Mouse (Mus musculus): ENCODE results near the gene Neu3. TPM values are rescaled to one million over a fixed set of nuclear protein-coding genes. Genes with fewer than 3 reads are reported as not detected.
"Not testable (repeated sequence)": the region's sequence is repeated elsewhere in the genome, so short reads cannot be mapped to it uniquely, and the experiment has no call there.

Gene Neu3
- polyA plus RNA-seq, 1 experiment from 2014 or later = 5.0 TPM

DNA sequence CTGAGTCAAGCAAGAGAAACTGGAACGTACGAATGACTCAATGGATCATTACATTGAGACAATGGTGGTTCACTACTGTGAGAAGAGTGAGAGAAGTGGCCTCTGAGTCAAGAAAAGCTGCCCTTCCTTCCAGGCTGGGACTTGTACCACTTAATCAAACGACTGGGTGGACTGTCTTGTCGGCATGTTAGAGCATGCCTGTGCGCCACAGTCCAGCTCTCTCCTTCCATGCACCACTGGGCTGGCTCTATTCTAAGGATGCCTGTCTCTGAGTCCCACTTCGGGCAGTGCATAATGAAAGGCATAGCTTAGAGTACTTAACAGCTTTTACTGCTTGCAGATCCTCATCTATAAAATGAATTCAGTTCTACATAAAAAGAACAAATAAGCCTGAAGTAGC is 2.1 kb downstream of the Neu3 start:
- no peak overlapping the region for H3K9ac ChIP-seq
- 0 out of 2 replicates have a peak overlapping the region, but pooled peaks have one; percentile 27 for H3K27ac ChIP-seq
- no peak for ATAC-seq (ENCODE audit: insufficient number of reproducible peaks, low FRiP score, low TSS enrichment, low read depth)
- H3K4me1 ChIP-seq = 0 out of 2 replicates have a peak, but pooled peaks cover 4% of the 10 kb centered on the region
- H3K4me2 ChIP-seq = no peak overlapping the region
- 55% methylated on average over 6 of the region's 6 CpGs for WGBS
- no peaks in the 10 kb centered on the region for H3K9me3 ChIP-seq
- no peak overlapping the region for H3K4me3 ChIP-seq
- no peaks in the 10 kb centered on the region for H3K36me3 ChIP-seq
- H3K27me3 ChIP-seq = no peaks in the 10 kb centered on the region

DNA sequence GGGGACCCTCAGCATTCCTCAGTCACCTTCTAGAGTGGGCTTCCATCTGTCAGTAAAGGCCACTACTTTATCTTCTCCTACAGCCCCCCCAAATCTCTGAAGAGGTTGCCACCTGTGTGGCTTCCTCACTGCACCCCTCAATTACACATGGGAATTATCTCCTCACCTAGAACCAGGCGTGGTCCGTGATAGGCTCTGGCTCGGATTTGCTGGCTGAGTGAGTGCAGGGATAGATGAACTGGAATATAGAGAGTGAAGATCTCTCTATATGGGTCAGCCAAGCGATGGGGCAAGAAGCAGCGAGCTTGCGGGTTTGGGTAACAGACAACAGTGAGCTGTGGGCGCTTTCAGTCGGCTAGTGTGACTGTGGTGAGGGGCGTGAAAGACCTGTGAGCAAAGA is 2.7 kb downstream of the Neu3 start:
- 0 out of 2 replicates have a peak overlapping the region, but pooled peaks have one; percentile 27 for H3K27ac ChIP-seq
- WGBS = 82% methylated on average over 9 of the region's 9 CpGs
- no peaks in the 10 kb centered on the region for H3K9me3 ChIP-seq
- no peak for ATAC-seq (ENCODE audit: insufficient number of reproducible peaks, low FRiP score, low TSS enrichment, low read depth)
- H3K4me3 ChIP-seq = no peak overlapping the region
- H3K4me2 ChIP-seq = 0 out of 2 replicates have a peak overlapping the region, but pooled peaks have one; percentile 10
- no peaks in the 10 kb centered on the region for H3K27me3 ChIP-seq
- H3K9ac ChIP-seq = no peak overlapping the region
- no peaks in the 10 kb centered on the region for H3K36me3 ChIP-seq
- H3K4me1 ChIP-seq = 0 out of 2 replicates have a peak, but pooled peaks cover 4% of the 10 kb centered on the region

DNA sequence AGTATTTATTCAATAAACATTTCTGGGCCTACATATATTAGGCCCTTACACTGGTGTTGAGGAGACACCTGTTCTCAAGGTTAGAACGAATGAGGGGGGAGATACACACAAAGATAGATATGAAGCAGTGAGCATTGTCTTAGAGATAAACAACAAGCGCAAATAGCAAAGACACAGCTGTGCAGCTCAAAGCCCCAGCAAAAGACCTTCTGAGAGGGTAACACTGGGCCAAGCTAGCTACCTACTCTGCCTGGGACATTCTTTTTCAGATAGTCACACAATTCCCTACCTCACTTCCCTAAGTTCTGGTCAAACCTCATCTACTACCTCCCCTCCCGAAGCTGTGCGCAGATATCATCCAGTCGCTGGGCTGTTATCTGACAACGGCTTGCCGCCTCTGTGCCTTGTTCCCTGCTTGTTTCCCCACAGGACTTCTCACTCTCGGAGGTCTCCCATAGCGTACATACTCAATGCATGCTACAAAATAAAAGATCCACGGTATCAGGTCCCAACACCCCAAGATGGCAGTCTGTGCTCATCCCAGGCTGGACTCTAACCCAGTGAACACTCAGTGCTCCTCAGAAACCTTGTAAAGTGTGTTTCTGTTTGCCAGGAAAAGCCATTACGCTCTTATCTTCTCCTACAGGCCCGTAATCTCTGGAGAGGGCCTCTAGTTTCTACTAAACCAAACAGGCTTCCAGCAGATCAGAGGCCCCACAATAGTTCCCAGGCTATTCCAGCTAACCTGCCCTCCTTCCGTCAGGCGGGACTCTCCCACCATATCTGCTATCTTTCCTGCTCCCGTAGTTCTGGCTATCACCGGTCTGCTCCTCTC is 3.4 kb downstream of the Neu3 start:
- no peak overlapping the region for H3K4me2 ChIP-seq
- ATAC-seq (ENCODE audit: insufficient number of reproducible peaks, low FRiP score, low TSS enrichment, low read depth) = no peak
- H3K9ac ChIP-seq = no peak overlapping the region
- no peaks in the 10 kb centered on the region for H3K36me3 ChIP-seq
- H3K9me3 ChIP-seq = no peaks in the 10 kb centered on the region
- 82% methylated on average over 16 of the region's 16 CpGs for WGBS
- H3K27me3 ChIP-seq = no peaks in the 10 kb centered on the region
- 0 out of 2 replicates have a peak overlapping the region, but pooled peaks have one; percentile 11 for H3K27ac ChIP-seq
- H3K4me3 ChIP-seq = no peak overlapping the region
- H3K4me1 ChIP-seq = 0 out of 2 replicates have a peak, but pooled peaks cover 4% of the 10 kb centered on the region

DNA sequence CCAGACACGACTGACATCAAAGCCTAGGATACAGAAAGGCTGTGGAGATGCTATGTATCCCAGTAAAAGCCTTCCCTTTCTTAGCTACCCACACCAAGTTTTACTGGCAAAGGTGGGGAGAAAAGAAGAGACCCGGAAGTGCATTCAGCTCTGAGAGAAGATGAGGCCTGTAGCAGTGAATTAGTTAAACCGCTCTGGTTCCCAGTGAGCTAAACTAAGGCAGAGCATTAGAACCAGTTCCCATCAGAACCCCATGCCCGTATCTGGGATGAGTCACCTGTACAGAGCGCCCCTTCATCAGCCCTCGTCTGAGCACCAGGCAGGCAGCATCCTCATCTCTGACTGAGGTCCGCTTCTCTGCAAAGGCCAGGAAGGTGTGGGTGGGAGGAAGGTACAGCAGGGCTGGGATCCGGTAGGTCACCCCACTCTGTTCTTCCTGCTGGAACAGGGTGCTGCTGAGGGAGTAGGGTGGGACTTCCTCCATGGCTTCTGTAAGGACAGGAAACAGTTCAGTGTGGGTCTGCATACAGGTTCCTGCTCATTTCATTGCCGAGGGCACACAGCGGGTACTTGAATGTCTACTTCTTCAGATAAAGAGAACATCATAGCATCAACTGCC is 5.1 kb downstream of the Neu3 start:
- 88% methylated on average over 10 of the region's 10 CpGs for WGBS
- Histone ChIP-seq H3K27me3 (no peaks in the 10 kb centered on the region), H3K4me3 (no peak overlapping the region), H3K4me1 (0 out of 2 replicates have a peak, but pooled peaks cover 4% of the 10 kb centered on the region), H3K9ac (no peak overlapping the region), H3K4me2 (no peak overlapping the region), H3K9me3 (no peaks in the 10 kb centered on the region), H3K36me3 (no peaks in the 10 kb centered on the region), H3K27ac (no peak overlapping the region)
- no peak for ATAC-seq (ENCODE audit: insufficient number of reproducible peaks, low FRiP score, low TSS enrichment, low read depth)

DNA sequence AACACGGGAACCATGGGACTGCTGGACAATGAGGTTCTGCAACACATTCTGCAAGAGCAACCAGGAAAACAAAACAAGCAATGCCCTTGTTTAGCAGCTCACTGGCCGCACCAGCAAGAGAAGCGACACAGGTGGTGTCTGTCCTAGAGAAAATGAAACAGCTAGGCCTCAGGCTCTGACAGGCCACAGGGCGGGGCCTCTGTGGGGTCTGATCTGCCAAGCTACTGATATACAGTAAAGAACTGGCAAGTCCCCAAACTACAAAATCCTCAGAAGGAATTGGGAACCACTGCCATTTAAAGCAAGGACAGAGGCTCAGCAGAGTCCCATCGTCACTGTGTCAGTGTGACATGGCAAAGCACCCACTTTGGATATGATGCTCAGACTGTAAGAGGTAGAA is 5.8 kb downstream of the Neu3 start:
- no peaks in the 10 kb centered on the region for H3K36me3 ChIP-seq
- H3K27me3 ChIP-seq = no peaks in the 10 kb centered on the region
- no peak overlapping the region for H3K4me3 ChIP-seq
- H3K9ac ChIP-seq = no peak overlapping the region
- no peak for ATAC-seq (ENCODE audit: insufficient number of reproducible peaks, low FRiP score, low TSS enrichment, low read depth)
- H3K4me2 ChIP-seq = no peak overlapping the region
- H3K27ac ChIP-seq = no peak overlapping the region
- no peaks in the 10 kb centered on the region for H3K9me3 ChIP-seq
- WGBS = 79% methylated on average over 5 of the region's 5 CpGs
- H3K4me1 ChIP-seq = no peaks in the 10 kb centered on the region

DNA sequence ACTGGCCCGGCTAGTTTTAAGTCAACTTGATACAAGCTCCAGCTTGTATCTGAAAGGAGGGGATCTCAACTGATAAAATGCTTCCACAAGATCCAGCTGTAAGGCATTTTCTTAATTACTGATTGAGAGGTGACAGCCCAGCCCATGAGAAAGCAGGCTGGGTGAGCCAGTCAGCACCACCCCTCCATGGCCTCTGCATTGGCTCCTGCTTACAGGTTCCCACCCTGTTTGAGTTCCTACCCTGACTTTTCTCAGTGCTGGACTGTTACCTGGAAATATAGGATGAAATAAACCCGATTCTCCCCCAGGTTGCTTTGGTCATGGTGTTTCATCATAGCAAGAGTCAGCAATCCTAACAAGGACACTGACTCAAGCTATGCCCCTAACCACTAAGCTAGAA is 6.3 kb downstream of the Neu3 start:
- Histone ChIP-seq H3K27me3 (no peaks in the 10 kb centered on the region), H3K4me3 (no peak overlapping the region), H3K4me1 (no peaks in the 10 kb centered on the region), H3K36me3 (no peaks in the 10 kb centered on the region), H3K27ac (no peak overlapping the region), H3K4me2 (no peak overlapping the region), H3K9me3 (no peaks in the 10 kb centered on the region), H3K9ac (no peak overlapping the region)
- ATAC-seq (ENCODE audit: insufficient number of reproducible peaks, low FRiP score, low TSS enrichment, low read depth) = no peak
- WGBS = 68% methylated on average over 2 of the region's 2 CpGs

DNA sequence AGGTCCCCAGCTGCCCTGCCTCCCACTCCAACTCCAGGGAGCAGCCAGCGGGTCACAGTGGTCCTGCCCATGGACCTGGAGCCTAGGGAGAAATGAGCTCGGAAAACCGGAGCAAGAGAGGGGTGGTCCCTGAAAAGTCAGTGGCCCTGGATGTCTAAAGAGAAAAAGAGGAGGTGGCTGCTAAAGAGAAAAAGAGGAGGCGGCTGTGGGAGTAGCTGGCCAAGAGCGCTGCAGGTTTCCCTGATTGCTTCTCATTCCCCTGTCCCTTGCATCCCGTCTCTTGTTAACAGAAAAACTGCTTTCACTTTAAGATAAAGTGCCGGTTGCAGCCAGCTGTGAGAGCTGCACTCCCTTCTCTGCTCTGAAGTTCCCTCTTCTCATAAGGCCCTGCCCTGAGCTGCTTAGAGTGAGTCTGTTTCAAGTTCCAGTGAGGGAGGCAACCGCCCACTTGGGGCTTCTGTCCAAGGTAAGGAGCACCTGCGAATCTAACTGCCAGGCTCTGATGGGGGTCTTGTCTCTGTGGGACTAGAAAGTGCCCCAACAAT is 10.0 kb downstream of the Neu3 start:
- not testable (repeated sequence) for H3K4me2 ChIP-seq; H3K4me3 ChIP-seq; H3K27me3 ChIP-seq; ATAC-seq (ENCODE audit: insufficient number of reproducible peaks, low FRiP score, low TSS enrichment, low read depth); H3K4me1 ChIP-seq; H3K9me3 ChIP-seq; H3K27ac ChIP-seq; H3K9ac ChIP-seq; H3K36me3 ChIP-seq
- WGBS = 32% methylated on average over 9 of the region's 9 CpGs

DNA sequence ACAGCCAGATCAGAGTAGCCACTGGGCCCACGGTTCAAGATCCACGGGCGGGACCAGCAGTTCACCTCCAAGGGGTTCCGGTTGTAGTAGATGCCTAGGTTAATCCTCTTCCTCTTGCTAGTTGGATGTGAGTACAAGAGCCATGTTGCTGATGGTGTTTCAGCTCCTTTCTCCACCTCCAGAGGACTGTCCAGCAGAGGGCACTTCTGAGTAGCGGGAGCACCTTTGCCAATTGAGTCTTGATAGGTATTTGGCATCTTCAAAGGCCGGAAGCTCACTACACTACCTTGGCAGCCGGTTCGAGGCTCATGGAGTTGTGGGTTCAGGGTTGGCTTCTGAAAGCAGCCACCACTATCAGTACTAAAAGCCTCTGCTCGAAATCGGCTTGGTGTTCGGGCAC is 14.8 kb downstream of the Neu3 start:
- no peak for ATAC-seq (ENCODE audit: insufficient number of reproducible peaks, low FRiP score, low TSS enrichment, low read depth)
- no peak overlapping the region for H3K9ac ChIP-seq
- no peak overlapping the region for H3K27ac ChIP-seq
- H3K9me3 ChIP-seq = no peaks in the 10 kb centered on the region
- peaks cover 6% of the 10 kb centered on the region; the same call in 1 of the 2 replicates for H3K36me3 ChIP-seq
- 89% methylated on average over 11 of the region's 11 CpGs for WGBS
- H3K4me3 ChIP-seq = no peak overlapping the region
- no peaks in the 10 kb centered on the region for H3K27me3 ChIP-seq
- H3K4me2 ChIP-seq = no peak overlapping the region
- no peaks in the 10 kb centered on the region for H3K4me1 ChIP-seq

DNA sequence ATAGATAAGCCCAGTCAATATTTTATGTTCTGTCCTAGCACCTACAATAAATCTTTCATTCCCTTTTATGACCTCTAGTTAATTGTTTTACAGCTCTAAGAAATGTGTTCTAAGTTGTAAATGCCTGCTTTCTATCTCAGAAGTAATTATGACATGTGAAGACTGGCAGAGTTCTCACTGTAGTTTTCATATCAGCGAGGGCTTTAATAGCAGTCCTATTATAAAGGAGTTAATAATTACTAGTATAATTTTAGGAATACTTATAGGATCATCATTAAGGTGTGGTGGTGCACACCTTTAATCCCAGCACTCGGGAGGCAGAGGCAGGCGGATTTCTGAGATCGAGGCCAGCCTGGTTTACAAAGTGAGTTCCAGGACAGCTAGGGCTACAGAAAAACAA is 16.6 kb downstream of the Neu3 start:
- no peak overlapping the region for H3K9ac ChIP-seq
- no peak for ATAC-seq (ENCODE audit: insufficient number of reproducible peaks, low FRiP score, low TSS enrichment, low read depth)
- no peak overlapping the region for H3K4me2 ChIP-seq
- no peak overlapping the region for H3K27ac ChIP-seq
- peaks cover 6% of the 10 kb centered on the region; the same call in 1 of the 2 replicates for H3K36me3 ChIP-seq
- H3K27me3 ChIP-seq = no peaks in the 10 kb centered on the region
- 78% methylated on average over 4 of the region's 4 CpGs for WGBS
- H3K9me3 ChIP-seq = no peaks in the 10 kb centered on the region
- H3K4me1 ChIP-seq = no peaks in the 10 kb centered on the region
- H3K4me3 ChIP-seq = no peak overlapping the region

DNA sequence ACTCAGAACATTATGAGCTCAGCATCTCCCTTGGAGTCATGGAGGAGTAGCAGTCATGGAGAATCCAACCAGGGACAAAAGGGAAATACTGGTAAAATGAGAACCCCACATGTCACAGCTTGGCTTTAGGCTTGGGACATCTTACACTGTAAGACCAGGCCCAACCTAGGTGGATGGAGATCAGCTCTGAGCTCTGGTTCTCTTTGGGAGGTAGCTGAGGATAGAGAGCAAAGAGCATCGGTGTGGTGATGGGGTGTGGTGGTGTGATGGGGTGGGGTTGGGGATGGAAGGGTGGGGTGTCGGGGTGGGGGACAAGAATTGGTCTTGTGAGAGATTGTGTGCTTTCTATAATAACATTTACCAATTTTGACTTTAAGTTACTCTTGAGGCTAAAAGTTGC is 17.4 kb downstream of the Neu3 start:
- no peaks in the 10 kb centered on the region for H3K27me3 ChIP-seq
- peaks cover 6% of the 10 kb centered on the region; the same call in 1 of the 2 replicates for H3K36me3 ChIP-seq
- WGBS = 95% methylated on average over 2 of the region's 2 CpGs
- no peak overlapping the region for H3K9ac ChIP-seq
- H3K9me3 ChIP-seq = no peaks in the 10 kb centered on the region
- ATAC-seq (ENCODE audit: insufficient number of reproducible peaks, low FRiP score, low TSS enrichment, low read depth) = no peak
- H3K4me3 ChIP-seq = no peak overlapping the region
- no peak overlapping the region for H3K4me2 ChIP-seq
- no peaks in the 10 kb centered on the region for H3K4me1 ChIP-seq
- H3K27ac ChIP-seq = no peak overlapping the region

DNA sequence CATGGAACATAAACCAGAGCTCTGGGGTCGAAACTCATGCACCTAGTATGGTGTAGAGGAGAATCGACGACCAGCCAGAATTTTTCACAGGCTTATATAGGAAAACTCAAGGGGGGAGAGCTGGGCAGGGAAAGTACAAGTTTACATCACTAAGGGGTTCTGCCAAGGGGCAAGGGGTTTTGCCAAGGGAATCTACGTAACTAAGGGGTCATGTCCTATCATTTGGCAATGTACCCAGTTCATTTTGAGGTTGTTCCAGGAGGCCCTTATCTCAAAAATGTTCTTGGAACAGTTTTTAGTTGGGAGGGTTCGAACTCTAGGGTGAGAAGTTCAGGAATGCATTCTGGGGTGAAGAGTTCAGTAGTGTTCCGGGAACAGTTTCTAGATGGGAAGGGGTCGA is 21.2 kb downstream of the Neu3 start:
- not testable (repeated sequence) for H3K4me2 ChIP-seq; H3K9ac ChIP-seq; H3K36me3 ChIP-seq; H3K4me3 ChIP-seq; H3K27ac ChIP-seq; H3K4me1 ChIP-seq; H3K9me3 ChIP-seq; ATAC-seq (ENCODE audit: insufficient number of reproducible peaks, low FRiP score, low TSS enrichment, low read depth); H3K27me3 ChIP-seq
- WGBS = 59% methylated on average over 7 of the region's 7 CpGs

DNA sequence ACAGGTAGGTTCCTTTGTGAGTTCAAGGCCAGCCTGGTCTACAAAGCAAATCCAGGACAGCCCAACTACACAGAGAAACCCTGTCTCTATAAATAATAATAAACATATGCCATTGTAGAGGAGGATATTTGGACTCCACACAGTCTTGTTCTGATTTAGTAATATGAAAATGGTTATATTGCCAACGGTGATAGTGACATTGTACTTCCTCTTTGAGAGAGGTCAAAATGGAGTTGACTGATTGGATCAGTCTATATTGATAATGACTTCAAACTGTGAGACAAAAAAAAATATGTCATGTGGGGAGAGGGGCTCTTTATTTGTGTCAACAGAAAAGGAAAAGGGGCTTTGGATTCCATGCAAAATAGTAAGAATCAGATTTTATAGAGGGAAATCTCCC is 22.9 kb downstream of the Neu3 start:
- Histone ChIP-seq H3K9me3 (no peaks in the 10 kb centered on the region), H3K36me3 (no peaks in the 10 kb centered on the region), H3K27ac (no peak overlapping the region), H3K4me3 (no peak overlapping the region), H3K4me1 (no peaks in the 10 kb centered on the region), H3K27me3 (no peaks in the 10 kb centered on the region), H3K4me2 (no peak overlapping the region), H3K9ac (no peak overlapping the region)
- ATAC-seq (ENCODE audit: insufficient number of reproducible peaks, low FRiP score, low TSS enrichment, low read depth) = no peak
- WGBS = 75% methylated on average over 1 of the region's 1 CpGs

Measured in limb, embryonic 15.5 days (tissue).